Mouse (Mus musculus) heart, adult 2 months (tissue): ENCODE measurements around the gene Cmtm8.

ENCODE experiments used
- CTCF ChIP-seq: fragments of 200-600 bp; IDR thresholded peaks from 2 replicates; pipeline ENCODE4 v1.8.1; 2022; ENCODE audit warnings: antibody characterized with exemption, mild to moderate bottlenecking, moderate library complexity
- EP300 ChIP-seq: fragments of 200-500 bp; IDR thresholded peaks from 2 replicates; pipeline ENCODE4 v1.6.1; 2011; ENCODE audit warnings: low read depth, low read length, control low read depth; ENCODE audit not compliant: insufficient read depth
- POLR2A ChIP-seq: fragments of 200-500 bp; IDR thresholded peaks from 2 replicates; pipeline ENCODE4 v1.6.1; 2011; ENCODE audit warnings: mild to moderate bottlenecking, low read depth, low read length, control low read depth; ENCODE audit not compliant: insufficient read depth

DNA sequence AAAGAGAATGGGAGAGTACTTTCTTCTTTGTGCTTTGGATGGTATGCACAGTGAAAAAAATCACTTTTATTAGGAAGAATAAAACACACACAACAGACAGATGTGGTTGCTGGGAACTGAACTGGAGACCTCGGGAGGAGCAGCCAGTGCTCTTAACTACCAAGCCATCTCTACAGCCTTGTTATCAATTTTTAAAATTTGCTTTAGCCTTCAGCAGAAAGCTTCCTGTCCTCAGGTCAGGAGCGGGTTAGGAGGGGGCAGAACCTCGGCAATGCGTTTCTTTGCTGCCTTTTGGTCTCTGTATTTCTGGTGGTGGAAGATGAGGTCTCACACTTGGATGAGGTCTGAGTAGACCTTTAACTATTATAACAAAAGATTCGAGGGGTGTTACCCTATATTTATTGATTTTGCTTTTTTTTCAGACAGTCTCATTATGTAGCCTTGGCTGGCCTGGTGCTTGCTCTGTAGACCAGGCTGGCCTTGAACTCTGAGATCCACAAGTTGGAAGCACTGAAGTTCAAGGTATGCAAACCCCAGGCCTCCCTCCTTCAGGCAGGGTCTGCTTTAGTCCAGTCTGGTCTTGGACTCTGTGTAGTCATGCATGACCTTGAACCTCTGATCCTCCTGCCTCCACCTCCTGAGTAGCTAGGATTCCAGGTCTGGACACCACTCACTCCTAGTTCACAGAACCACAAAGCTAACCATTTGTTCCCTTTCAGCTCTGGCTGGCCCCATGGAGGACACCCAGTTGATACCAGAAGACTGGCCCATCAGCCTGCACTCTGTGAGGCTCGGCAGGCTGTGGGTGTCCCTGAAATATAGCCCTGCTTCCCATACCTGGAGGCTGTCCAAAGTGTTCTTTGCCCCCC, 66.5 kb downstream of the Cmtm8 start:
- TF ChIP-seq POLR2A (no peak), CTCF (no peak), EP300 (no peak)
